Mouse (Mus musculus): ENCODE measurements around the gene Ank2. TPM values are rescaled to one million over a fixed set of nuclear protein-coding genes. Genes with fewer than 3 reads are reported as not detected.

Ank2 gene
- polyA plus RNA-seq, 1 experiment from 2014 or later = 189 TPM

- H3K27ac ChIP-seq (ENCODE audit: low read length) = no peak overlapping the region
- H3K9ac ChIP-seq (ENCODE audit: low read depth, low read length) = no peak overlapping the region
- H3K4me3 ChIP-seq (ENCODE audit: low read depth, low read length) = no peak overlapping the region
- ATAC-seq = no peak
- H3K36me3 ChIP-seq (ENCODE audit: control insufficient read depth, insufficient read depth, low read length) = no peaks in the 10 kb centered on the region
- H3K27me3 ChIP-seq (ENCODE audit: control insufficient read depth, insufficient read depth, low read depth, low read length) = no peaks in the 10 kb centered on the region
- 77% methylated on average over 1 of the region's 1 CpGs for WGBS
- H3K4me1 ChIP-seq (ENCODE audit: control insufficient read depth, insufficient read depth, low read length) = peaks cover 3% of the 10 kb centered on the region; the same call in 1 of the 2 replicates
- H3K9me3 ChIP-seq (replicated peaks; ENCODE audit: control insufficient read depth, low read length, poor library complexity, severe bottlenecking) = no peaks in the 10 kb centered on the region
- no peak overlapping the region for H3K4me2 ChIP-seq (ENCODE audit: low read length)
Measured at GRCm38 (mm10) chr3:127169114-127169513, 330.0 kb downstream of the Ank2 start.

GRCm38 (mm10) chr3:127163749-127164148 is 335.4 kb downstream of the Ank2 start:
- Histone ChIP-seq H3K4me3 (ENCODE audit: low read depth, low read length) (no peak overlapping the region), H3K4me2 (ENCODE audit: low read length) (no peak overlapping the region), H3K4me1 (ENCODE audit: control insufficient read depth, insufficient read depth, low read length) (peaks cover 21% of the 10 kb centered on the region), H3K27me3 (ENCODE audit: control insufficient read depth, insufficient read depth, low read depth, low read length) (no peaks in the 10 kb centered on the region), H3K27ac (ENCODE audit: low read length) (no peak overlapping the region), H3K36me3 (ENCODE audit: control insufficient read depth, insufficient read depth, low read length) (no peaks in the 10 kb centered on the region), H3K9me3 (replicated peaks; ENCODE audit: control insufficient read depth, low read length, poor library complexity, severe bottlenecking) (no peaks in the 10 kb centered on the region), H3K9ac (ENCODE audit: low read depth, low read length) (no peak overlapping the region)
- WGBS = 46% methylated on average over 3 of the region's 3 CpGs
- no peak for ATAC-seq

DNA sequence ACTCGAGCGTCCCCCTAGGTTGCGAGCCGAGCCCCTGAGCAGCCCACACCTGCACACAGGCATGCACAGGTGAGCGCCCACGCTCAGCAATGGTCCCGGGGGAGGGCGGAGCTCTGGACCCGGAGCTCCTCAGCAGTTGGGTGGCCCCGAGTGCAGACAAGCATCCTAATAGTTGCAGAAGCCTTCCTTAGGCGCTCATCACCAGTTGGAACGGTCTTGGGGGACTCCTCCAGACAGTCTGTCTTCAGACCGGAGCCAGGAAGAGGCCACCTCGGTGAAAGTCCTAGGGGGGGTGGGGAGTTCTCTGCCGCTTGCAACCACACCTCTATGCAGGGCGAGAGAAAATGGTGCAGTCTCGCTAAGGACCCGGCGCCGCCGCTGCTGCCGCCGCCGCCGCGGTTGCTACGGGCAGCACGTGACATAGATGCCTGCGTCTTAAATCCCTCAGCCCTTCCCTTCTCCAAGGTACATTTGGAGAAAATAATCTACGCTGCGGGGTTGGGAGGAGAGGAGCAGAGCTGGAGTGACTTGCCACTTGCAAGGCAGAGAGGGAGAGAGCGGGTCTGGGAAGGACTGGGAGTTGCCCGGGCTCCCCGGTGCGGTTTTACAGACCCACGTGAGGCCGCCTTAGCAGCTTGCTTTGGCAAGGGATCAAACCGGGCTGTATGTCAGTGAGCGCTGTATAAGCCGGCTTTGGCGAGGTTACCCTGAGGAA is 337.0 kb downstream of the Ank2 start:
- Histone ChIP-seq H3K4me2 (ENCODE audit: low read length) (peak overlapping the region; percentile 80), H3K9me3 (replicated peaks; ENCODE audit: control insufficient read depth, low read length, poor library complexity, severe bottlenecking) (no peaks in the 10 kb centered on the region), H3K27me3 (ENCODE audit: control insufficient read depth, insufficient read depth, low read depth, low read length) (no peaks in the 10 kb centered on the region), H3K4me1 (ENCODE audit: control insufficient read depth, insufficient read depth, low read length) (peaks cover 21% of the 10 kb centered on the region), H3K27ac (ENCODE audit: low read length) (peak overlapping the region; percentile 78), H3K9ac (ENCODE audit: low read depth, low read length) (peak overlapping the region; percentile 73), H3K36me3 (ENCODE audit: control insufficient read depth, insufficient read depth, low read length) (no peaks in the 10 kb centered on the region), H3K4me3 (ENCODE audit: low read depth, low read length) (peak overlapping the region; percentile 48)
- WGBS = under 1% methylated on average over 41 of the region's 41 CpGs
- ATAC-seq = peak; percentile 91

DNA sequence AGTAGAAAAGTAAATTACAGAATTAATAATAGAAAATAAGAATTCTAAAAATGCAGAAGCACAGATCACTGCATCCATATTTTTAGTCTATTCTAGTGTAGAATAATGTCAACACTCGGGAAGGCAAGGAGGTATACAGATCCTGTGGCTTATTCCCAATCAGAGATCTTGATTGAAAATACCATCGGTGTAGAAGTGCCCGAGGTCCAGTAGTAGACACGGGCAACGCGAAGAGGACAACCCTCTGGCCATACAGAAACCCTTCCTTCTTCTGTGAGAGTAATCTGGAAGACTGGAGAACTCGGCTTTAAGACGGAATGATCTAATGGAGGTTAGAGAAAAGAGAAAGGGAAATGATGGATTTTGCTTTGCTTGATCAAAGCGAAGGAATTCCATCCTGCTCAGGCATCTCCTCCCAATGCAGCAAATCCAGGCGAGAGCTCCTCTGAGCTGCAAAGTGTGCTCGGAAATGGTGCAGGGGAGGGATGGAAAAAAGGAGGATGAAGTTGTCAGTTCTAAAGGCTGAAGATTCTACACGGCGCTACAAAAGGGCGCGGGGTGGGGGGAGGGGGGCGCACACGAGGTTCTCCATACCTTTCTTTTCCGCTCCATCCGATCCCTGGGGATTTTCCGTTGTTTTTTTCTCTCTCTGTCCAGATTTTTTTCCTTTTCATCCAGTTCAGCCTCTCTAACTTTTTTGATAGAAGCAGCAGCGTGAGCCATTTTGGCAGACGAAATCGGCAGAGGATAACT is 337.9 kb downstream of the Ank2 start:
- 5% methylated on average over 20 of the region's 23 CpGs for WGBS
- H3K4me3 ChIP-seq (ENCODE audit: low read depth, low read length) = peak overlapping the region; percentile 48
- no peaks in the 10 kb centered on the region for H3K27me3 ChIP-seq (ENCODE audit: control insufficient read depth, insufficient read depth, low read depth, low read length)
- peak overlapping the region; percentile 73 for H3K9ac ChIP-seq (ENCODE audit: low read depth, low read length)
- peak; percentile 6; the same call in 1 of the 2 replicates for ATAC-seq
- H3K9me3 ChIP-seq (replicated peaks; ENCODE audit: control insufficient read depth, low read length, poor library complexity, severe bottlenecking) = no peaks in the 10 kb centered on the region
- H3K36me3 ChIP-seq (ENCODE audit: control insufficient read depth, insufficient read depth, low read length) = no peaks in the 10 kb centered on the region
- peaks cover 21% of the 10 kb centered on the region for H3K4me1 ChIP-seq (ENCODE audit: control insufficient read depth, insufficient read depth, low read length)
- peak overlapping the region; percentile 78 for H3K27ac ChIP-seq (ENCODE audit: low read length)
- peak overlapping the region; percentile 80 for H3K4me2 ChIP-seq (ENCODE audit: low read length)

DNA sequence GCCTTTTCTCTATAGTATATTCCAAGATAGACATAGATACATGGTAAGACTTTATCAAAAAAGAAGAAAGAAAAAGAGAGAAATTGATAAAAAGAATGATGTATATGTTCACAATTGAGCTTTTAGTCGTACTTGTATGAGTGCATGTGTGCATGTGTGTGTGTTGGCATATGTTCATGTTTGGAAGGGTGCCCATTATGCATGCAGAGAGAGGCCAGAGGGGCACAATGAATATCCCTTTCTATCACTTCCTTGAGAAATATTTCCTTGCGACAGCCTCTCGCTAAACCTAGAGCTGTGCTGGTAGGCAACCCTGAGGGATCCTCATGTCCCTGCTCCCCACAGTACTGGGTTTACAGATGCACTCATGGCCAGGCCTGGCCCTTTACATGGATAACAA is 341.4 kb downstream of the Ank2 start:
- ATAC-seq = no peak
- 81% methylated on average over 3 of the region's 3 CpGs for WGBS
- H3K27ac ChIP-seq (ENCODE audit: low read length) = no peak overlapping the region
- H3K27me3 ChIP-seq (ENCODE audit: control insufficient read depth, insufficient read depth, low read depth, low read length) = no peaks in the 10 kb centered on the region
- H3K36me3 ChIP-seq (ENCODE audit: control insufficient read depth, insufficient read depth, low read length) = no peaks in the 10 kb centered on the region
- no peak overlapping the region for H3K4me3 ChIP-seq (ENCODE audit: low read depth, low read length)
- H3K4me1 ChIP-seq (ENCODE audit: control insufficient read depth, insufficient read depth, low read length) = peaks cover 17% of the 10 kb centered on the region
- H3K9me3 ChIP-seq (replicated peaks; ENCODE audit: control insufficient read depth, low read length, poor library complexity, severe bottlenecking) = no peaks in the 10 kb centered on the region
- H3K9ac ChIP-seq (ENCODE audit: low read depth, low read length) = no peak overlapping the region
- no peak overlapping the region for H3K4me2 ChIP-seq (ENCODE audit: low read length)

GRCm38 (mm10) chr3:127156080-127156479 is 343.1 kb downstream of the Ank2 start:
- Histone ChIP-seq H3K9ac (ENCODE audit: low read depth, low read length) (no peak overlapping the region), H3K36me3 (ENCODE audit: control insufficient read depth, insufficient read depth, low read length) (no peaks in the 10 kb centered on the region), H3K27me3 (ENCODE audit: control insufficient read depth, insufficient read depth, low read depth, low read length) (no peaks in the 10 kb centered on the region), H3K27ac (ENCODE audit: low read length) (no peak overlapping the region), H3K4me2 (ENCODE audit: low read length) (no peak overlapping the region), H3K9me3 (replicated peaks; ENCODE audit: control insufficient read depth, low read length, poor library complexity, severe bottlenecking) (no peaks in the 10 kb centered on the region), H3K4me3 (ENCODE audit: low read depth, low read length) (no peak overlapping the region), H3K4me1 (ENCODE audit: control insufficient read depth, insufficient read depth, low read length) (peaks cover 7% of the 10 kb centered on the region)
- ATAC-seq = no peak
- WGBS = 89% methylated on average over 9 of the region's 9 CpGs

- no peak for ATAC-seq
- no peak overlapping the region for H3K4me3 ChIP-seq (ENCODE audit: low read depth, low read length)
- no peaks in the 10 kb centered on the region for H3K9me3 ChIP-seq (replicated peaks; ENCODE audit: control insufficient read depth, low read length, poor library complexity, severe bottlenecking)
- no peak overlapping the region for H3K9ac ChIP-seq (ENCODE audit: low read depth, low read length)
- no peak overlapping the region for H3K4me2 ChIP-seq (ENCODE audit: low read length)
- H3K27ac ChIP-seq (ENCODE audit: low read length) = no peak overlapping the region
- 87% methylated on average over 3 of the region's 3 CpGs for WGBS
- H3K4me1 ChIP-seq (ENCODE audit: control insufficient read depth, insufficient read depth, low read length) = no peaks in the 10 kb centered on the region; the same call in 1 of the 2 replicates
- H3K36me3 ChIP-seq (ENCODE audit: control insufficient read depth, insufficient read depth, low read length) = no peaks in the 10 kb centered on the region
- no peaks in the 10 kb centered on the region for H3K27me3 ChIP-seq (ENCODE audit: control insufficient read depth, insufficient read depth, low read depth, low read length)
Measured at GRCm38 (mm10) chr3:127153861-127154260, 345.3 kb downstream of the Ank2 start.

- no peaks in the 10 kb centered on the region for H3K36me3 ChIP-seq (ENCODE audit: control insufficient read depth, insufficient read depth, low read length)
- no peak for ATAC-seq
- H3K27me3 ChIP-seq (ENCODE audit: control insufficient read depth, insufficient read depth, low read depth, low read length) = no peaks in the 10 kb centered on the region
- WGBS = 88% methylated on average over 3 of the region's 3 CpGs
- no peak overlapping the region for H3K4me2 ChIP-seq (ENCODE audit: low read length)
- H3K27ac ChIP-seq (ENCODE audit: low read length) = no peak overlapping the region
- no peaks in the 10 kb centered on the region; the same call in 1 of the 2 replicates for H3K4me1 ChIP-seq (ENCODE audit: control insufficient read depth, insufficient read depth, low read length)
- H3K4me3 ChIP-seq (ENCODE audit: low read depth, low read length) = no peak overlapping the region
- H3K9me3 ChIP-seq (replicated peaks; ENCODE audit: control insufficient read depth, low read length, poor library complexity, severe bottlenecking) = no peaks in the 10 kb centered on the region
- no peak overlapping the region for H3K9ac ChIP-seq (ENCODE audit: low read depth, low read length)
Measured at GRCm38 (mm10) chr3:127153443-127153842, 345.7 kb downstream of the Ank2 start.

- no peak overlapping the region for H3K9ac ChIP-seq (ENCODE audit: low read depth, low read length)
- no peak overlapping the region for H3K27ac ChIP-seq (ENCODE audit: low read length)
- 81% methylated on average over 3 of the region's 3 CpGs for WGBS
- H3K4me2 ChIP-seq (ENCODE audit: low read length) = no peak overlapping the region
- H3K4me3 ChIP-seq (ENCODE audit: low read depth, low read length) = no peak overlapping the region
- no peaks in the 10 kb centered on the region; the same call in 1 of the 2 replicates for H3K4me1 ChIP-seq (ENCODE audit: control insufficient read depth, insufficient read depth, low read length)
- H3K36me3 ChIP-seq (ENCODE audit: control insufficient read depth, insufficient read depth, low read length) = no peaks in the 10 kb centered on the region
- H3K27me3 ChIP-seq (ENCODE audit: control insufficient read depth, insufficient read depth, low read depth, low read length) = no peaks in the 10 kb centered on the region
- ATAC-seq = no peak
- H3K9me3 ChIP-seq (replicated peaks; ENCODE audit: control insufficient read depth, low read length, poor library complexity, severe bottlenecking) = no peaks in the 10 kb centered on the region
Measured at GRCm38 (mm10) chr3:127148648-127149047, 350.5 kb downstream of the Ank2 start.
